Mouse (Mus musculus): ENCODE results near the gene Tgfbr2.

Tgfbr2 gene

DNA sequence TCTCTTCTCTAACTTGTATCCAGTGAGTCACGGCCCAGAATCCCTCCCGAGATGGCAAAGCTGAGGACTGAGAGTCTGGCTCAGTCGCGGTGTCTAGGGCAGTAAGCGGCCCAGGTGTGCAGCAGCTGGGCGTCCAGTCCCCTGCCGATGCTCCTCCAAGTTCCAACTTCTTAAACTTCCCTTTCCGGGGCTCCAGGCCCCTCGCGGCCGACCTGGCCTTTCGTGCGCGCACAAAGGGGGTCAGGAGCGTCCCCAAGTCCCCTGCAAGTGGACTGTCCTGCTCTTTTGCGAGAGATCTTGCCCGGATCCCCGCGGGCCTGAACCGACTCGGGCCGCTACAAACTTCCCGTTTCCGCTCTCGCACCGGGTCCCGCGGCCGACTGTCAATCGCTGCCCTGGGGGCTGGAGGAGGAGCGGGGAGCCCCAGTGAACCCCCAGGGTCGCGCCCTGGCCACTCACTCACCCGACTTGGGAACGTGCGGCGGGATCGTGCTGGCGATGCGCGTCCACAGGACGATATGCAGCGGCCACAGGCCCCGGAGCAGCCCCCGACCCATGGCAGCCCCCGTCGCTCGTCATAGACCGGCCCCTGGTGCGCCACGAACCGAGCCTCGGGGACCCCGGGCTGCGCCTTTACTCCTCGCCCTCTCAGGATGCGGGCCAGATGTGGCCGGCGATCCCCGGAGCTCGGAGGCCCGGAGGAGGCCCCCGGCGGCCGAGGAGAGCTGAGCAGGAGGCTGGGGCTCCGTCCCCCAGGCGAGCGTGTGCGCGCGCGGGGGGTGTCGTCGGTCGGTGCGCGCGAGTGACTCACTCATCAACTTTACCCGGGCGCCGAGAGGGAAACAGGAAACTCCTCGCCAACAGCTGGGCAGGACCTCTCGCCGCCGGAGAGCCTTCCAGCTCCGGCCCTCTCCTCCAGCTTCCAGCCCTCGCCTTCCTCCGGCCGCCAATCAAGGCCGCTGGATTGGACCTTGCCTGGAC, at the start of gene Tgfbr2:
Tgfbr2 (minus strand) TSS at position 880 of the 981 bp plus-strand sequence.
- peak; percentile 22 for DNase-seq (ENCODE audit: extremely low spot score, low read depth, low spot score)

DNA sequence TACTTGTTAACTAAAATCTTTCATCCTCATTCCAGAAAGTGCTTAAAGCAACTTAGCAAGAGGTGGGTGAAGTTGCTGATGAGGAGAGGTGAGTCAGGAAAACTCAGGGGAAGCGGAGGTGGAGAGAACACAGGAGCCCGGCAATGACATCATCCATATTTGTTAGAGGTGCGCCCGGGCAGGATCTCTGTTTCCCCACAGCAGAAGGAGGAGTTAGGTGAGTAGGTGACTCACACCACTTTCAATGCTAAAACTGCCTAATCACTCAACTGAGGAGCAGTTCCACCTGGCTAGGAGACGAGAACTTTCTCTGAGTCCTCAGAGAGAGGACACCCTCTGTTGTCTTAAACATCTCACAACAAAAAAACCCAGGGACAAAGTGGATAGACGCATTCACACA, 48.2 kb upstream of the Tgfbr2 start:
- DNase-seq (ENCODE audit: extremely low spot score, low read depth, low spot score): no peak

GRCm38 (mm10) chr9:116222643-116223042, 47.5 kb upstream of the Tgfbr2 start:
- DNase-seq (ENCODE audit: extremely low spot score, low read depth, low spot score): no peak

DNA sequence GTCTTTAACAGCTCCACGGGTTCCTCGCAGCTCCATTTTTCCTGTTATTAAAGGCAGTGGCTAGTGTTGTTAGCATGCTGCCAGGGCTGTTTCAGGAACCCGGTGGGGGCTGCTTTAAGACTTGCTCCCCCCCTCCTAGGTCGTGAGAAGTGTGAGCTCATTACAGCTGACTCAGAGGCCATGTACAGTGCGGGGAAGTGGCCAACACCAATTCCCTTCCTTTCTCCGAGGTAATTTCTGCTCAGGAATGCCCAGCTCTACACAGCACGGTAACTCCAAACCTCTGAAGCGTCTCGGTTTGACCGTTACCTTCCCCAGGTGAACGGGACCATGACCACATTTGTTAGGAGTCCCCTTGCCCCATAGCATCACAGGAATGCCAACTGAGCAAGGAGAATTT, 46.8 kb upstream of the Tgfbr2 start:
- no peak for DNase-seq (ENCODE audit: extremely low spot score, low read depth, low spot score)

- DNase-seq (ENCODE audit: extremely low spot score, low read depth, low spot score): no peak
Observed at GRCm38 (mm10) chr9:116221565-116221964, 46.4 kb upstream of the Tgfbr2 start.

GRCm38 (mm10) chr9:116220616-116221015, 45.5 kb upstream of the Tgfbr2 start:
- no peak for DNase-seq (ENCODE audit: extremely low spot score, low read depth, low spot score)

- DNase-seq (ENCODE audit: extremely low spot score, low read depth, low spot score): no peak
Observed at GRCm38 (mm10) chr9:116220159-116220515, 45.0 kb upstream of the Tgfbr2 start.

DNA sequence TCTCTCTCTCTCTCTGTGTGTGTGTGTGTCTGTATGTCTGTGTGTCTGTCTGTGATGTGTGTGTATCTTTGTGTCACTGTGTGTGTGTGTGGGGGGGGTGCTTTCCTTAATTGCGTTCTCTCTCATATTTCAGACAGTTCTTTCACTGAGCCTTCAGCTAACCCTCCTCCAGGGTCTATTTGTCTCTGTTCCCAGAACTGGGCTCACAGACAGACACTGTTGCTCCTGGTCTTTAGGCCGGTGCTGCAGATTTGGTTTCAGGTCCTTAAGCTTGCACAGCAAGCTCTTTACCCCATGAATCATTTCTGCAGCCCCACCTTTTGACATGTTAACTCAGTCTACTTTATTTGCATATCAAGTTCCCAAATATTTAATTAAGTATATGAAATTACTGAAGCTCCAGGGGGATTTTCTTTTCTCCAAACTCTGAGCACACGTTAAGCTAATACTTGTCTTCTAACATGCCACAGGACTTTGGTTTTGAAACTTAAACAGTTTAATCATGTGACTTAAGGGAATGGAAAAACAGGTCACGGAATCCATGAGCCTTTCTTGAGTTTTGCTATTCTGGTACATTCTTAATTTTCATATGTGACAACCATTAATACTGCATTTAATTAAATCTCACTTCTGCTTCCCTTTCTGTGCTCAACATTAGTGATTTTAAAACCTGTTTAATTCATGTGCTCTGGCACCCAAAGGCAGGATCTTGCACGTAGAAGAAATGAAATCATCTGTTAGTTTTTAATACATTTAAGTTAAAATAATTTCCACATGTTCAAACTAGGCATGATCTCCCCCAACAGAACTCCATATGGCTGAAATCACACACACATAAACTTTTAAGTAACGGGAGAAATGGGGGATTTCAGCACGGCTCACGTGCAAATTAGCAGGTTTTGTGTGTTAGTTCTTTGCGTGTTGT, 44.3 kb upstream of the Tgfbr2 start:
- no peak for DNase-seq (ENCODE audit: extremely low spot score, low read depth, low spot score)

DNA sequence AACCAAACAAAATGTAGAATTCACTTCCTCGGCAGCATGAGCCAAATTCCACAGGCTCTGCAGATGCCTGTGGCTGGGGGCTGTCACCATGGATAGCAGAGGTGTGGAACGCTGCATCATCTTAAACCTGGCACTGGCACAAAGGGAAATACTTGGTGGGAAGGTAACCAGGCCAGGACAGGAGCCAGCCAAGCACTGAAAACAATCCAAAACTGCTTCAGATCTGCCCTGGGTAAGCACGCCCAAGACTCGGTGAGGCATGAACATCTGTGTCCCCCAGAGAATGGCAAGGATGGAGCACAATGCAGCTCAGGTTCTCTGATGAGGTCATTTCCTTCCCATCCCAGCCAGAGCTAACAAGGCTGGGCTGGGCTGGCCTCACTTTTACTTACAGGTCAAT, 43.6 kb upstream of the Tgfbr2 start:
- no peak for DNase-seq (ENCODE audit: extremely low spot score, low read depth, low spot score)

DNA sequence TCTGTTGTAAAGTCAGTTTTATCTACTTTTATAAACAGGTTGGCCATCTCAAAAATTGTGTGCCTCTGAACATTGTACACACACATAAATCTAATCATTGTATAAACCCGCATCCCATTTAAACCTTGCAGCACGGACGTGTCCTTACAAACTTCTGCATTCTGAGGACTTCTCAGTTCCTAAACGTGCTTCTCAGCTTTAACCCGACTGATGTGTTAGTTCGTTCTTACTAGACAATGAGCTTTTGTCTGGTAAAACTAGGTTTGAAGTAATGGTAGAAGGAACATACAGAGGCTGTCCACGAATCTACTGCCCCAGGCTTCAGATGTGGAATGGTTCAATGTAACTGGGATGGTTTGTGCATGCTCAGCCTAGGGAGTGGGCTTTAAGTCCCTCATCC, 41.9 kb upstream of the Tgfbr2 start:
- no peak for DNase-seq (ENCODE audit: extremely low spot score, low read depth, low spot score)

- DNase-seq (ENCODE audit: extremely low spot score, low read depth, low spot score): no peak
Observed at GRCm38 (mm10) chr9:116216677-116217076, 41.5 kb upstream of the Tgfbr2 start.

- DNase-seq (ENCODE audit: extremely low spot score, low read depth, low spot score): no peak
Observed at GRCm38 (mm10) chr9:116214296-116214695, 39.1 kb upstream of the Tgfbr2 start.

DNA sequence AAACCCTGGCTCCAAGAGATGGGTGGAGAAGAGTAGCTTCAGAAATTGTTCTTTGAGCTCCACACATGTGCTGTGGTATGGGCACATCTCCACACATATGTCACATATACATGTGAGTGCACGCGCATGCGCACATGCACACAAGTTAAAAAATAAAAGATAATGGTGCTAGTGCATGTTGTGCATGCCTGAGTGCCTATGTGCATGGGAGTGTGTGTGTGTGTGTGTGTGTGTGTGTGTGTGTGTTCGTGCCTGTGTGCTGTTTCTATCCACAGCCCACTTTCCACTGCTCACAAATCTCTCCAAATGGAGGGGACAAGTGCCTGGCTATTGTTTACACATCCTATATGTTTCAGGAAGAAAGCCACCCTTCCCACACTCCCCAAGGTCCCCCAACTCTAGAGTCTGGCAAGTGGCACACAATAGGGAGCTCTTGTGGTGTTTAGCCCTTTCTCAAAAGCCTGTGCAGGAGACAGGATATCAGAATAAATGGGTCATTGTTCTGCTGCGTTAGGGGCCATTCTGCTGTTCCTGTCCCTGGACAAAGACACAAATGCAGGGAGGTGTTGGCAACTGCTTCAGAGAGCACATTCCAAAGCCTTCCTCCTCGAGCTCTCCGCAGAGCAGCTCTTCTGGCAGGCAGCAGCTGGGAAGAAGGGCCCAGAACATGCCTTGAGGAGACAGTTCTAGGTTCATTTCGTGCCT, 37.9 kb upstream of the Tgfbr2 start:
- no peak for DNase-seq (ENCODE audit: extremely low spot score, low read depth, low spot score)

DNA sequence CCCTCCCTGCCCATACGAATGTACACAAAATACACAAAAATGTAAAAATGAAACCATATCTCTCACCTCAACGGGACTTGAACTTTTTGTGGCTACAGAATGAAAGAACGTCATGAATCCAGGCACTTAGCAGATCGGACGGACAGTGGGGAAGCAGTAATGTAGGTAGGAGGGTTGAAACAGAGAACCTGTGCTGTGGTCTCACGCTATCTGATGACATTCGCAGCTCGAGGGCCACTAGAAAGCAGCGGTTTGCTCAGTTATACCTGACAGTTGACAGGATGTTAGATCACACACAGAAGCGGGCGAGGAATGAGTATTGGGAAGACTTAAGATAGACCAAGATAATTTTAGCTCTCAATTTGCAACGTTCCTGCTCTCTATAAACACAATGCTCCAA, 36.9 kb upstream of the Tgfbr2 start:
- DNase-seq (ENCODE audit: extremely low spot score, low read depth, low spot score): no peak

- no peak for DNase-seq (ENCODE audit: extremely low spot score, low read depth, low spot score)
Observed at GRCm38 (mm10) chr9:116208169-116208904, 33.2 kb upstream of the Tgfbr2 start.

DNA sequence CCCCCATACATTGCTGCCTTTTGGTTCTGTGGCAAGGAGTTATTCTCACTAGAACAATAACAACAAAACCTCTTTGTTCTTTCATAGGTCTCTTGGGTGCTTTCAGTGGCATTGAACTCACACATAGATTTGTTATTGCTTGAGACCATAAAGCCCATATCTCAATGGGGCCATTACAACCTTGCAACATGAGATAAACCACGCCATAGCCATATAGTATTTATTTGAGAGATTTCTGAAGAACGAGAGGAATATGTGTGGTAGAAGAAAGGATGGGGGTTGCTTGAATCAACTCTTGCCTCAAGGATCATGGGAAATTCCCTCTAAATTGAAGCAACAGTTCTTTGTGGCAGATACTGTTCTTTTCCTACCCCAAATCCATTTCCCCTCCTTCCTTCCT, 31.7 kb upstream of the Tgfbr2 start:
- DNase-seq (ENCODE audit: extremely low spot score, low read depth, low spot score): no peak

- DNase-seq (ENCODE audit: extremely low spot score, low read depth, low spot score): no peak
Observed at GRCm38 (mm10) chr9:116203675-116204074, 28.5 kb upstream of the Tgfbr2 start.

- DNase-seq (ENCODE audit: extremely low spot score, low read depth, low spot score): no peak
Observed at GRCm38 (mm10) chr9:116199127-116199526, 24.0 kb upstream of the Tgfbr2 start.

DNA sequence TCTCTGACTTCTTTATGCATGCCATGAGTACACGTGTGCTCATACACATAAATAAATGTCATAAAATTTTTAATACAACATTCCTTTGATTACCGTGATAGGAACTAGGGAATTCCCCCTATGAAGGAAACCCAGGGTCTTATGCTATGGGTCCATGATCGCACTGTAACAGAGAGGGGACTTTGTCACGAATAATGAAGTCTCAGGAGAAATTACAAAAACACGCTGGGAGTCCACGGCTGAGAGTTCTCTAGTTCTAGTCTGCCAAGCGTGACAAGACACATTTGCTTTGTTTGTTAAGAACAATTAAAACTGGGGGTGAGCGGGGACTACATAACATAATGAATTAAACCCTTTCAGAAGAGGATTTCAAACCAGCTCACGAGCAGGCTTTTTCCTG, 23.3 kb upstream of the Tgfbr2 start:
- no peak for DNase-seq (ENCODE audit: extremely low spot score, low read depth, low spot score)

- DNase-seq (ENCODE audit: extremely low spot score, low read depth, low spot score): no peak
Observed at GRCm38 (mm10) chr9:116197491-116198170, 22.5 kb upstream of the Tgfbr2 start.
